In genomic region chr1:133929980-133930379, GRCm38 (mm10) we compare ENCODE assay signal across 27 mouse cellular contexts. TPM values are rescaled to one million over a fixed set of nuclear protein-coding genes. Genes with fewer than 3 reads are reported as not detected.
"Had no signal": no experiment of that assay in that cellular context is flagged by ENCODE, and none has a peak within 500 bp of the region (broad histone marks: within the 10 kb centered on the region; RNA-seq: fewer than 3 reads in every experiment).

No protein-coding gene starts in this region.

- H3K4me1 ChIP-seq: embryonic facial prominence, embryonic 12.5 days; forebrain, embryonic 12.5 days; forebrain, embryonic 13.5 days; forebrain, embryonic 15.5 days had no signal

- H3K4me3 ChIP-seq: embryonic facial prominence, embryonic 10.5 days; embryonic facial prominence, embryonic 12.5 days; embryonic facial prominence, embryonic 13.5 days; embryonic facial prominence, embryonic 15.5 days; erythroblast, embryonic 14.5 days; forebrain, embryonic 10.5 days; forebrain, embryonic 12.5 days; forebrain, embryonic 13.5 days; forebrain, embryonic 15.5 days; gastrocnemius, adult 2 months; heart, adult 2 months; heart, embryonic 10.5 days had no signal

- H3K36me3 ChIP-seq: embryonic facial prominence, embryonic 10.5 days; embryonic facial prominence, embryonic 12.5 days; embryonic facial prominence, embryonic 13.5 days; embryonic facial prominence, embryonic 15.5 days; forebrain, embryonic 10.5 days; forebrain, embryonic 12.5 days; forebrain, embryonic 15.5 days; heart, embryonic 10.5 days had no signal

- H3K27me3 ChIP-seq: embryonic facial prominence, embryonic 12.5 days; embryonic facial prominence, embryonic 13.5 days; embryonic facial prominence, embryonic 15.5 days; forebrain, embryonic 12.5 days; forebrain, embryonic 13.5 days; forebrain, embryonic 15.5 days had no signal

- DNase-seq: cerebellum, adult 9-11 months; cerebellum, postnatal 10 days; cerebellum, postnatal 14 days; cerebellum, postnatal 25 days; cerebellum, postnatal 36 days; embryo, embryonic 11 days; forebrain, postnatal 0 days; gastrocnemius, adult 2 months; gastrocnemius, postnatal 14 days; gastrocnemius, postnatal 25 days; gastrocnemius, postnatal 36 days; heart, adult 18-20 months; heart, adult 2 months had no signal

- H3K9me3 ChIP-seq: embryonic facial prominence, embryonic 12.5 days; embryonic facial prominence, embryonic 13.5 days; embryonic facial prominence, embryonic 15.5 days; forebrain, embryonic 12.5 days; forebrain, embryonic 13.5 days; forebrain, embryonic 15.5 days; heart, embryonic 10.5 days had no signal

- H3K9ac ChIP-seq: embryonic facial prominence, embryonic 12.5 days; embryonic facial prominence, embryonic 13.5 days; embryonic facial prominence, embryonic 15.5 days; forebrain, embryonic 12.5 days; forebrain, embryonic 13.5 days; forebrain, embryonic 15.5 days; forebrain, postnatal 0 days had no signal

- ATAC-seq: forebrain, embryonic 13.5 days; forebrain, embryonic 14.5 days; forebrain, embryonic 15.5 days; forebrain, embryonic 16.5 days; forebrain, postnatal 0 days had no signal

- H3K27ac ChIP-seq: embryonic facial prominence, embryonic 10.5 days; embryonic facial prominence, embryonic 12.5 days; embryonic facial prominence, embryonic 13.5 days; embryonic facial prominence, embryonic 15.5 days; forebrain, embryonic 10.5 days; forebrain, embryonic 12.5 days; forebrain, embryonic 13.5 days; forebrain, embryonic 15.5 days; gastrocnemius, adult 2 months; heart, adult 2 months; heart, embryonic 10.5 days had no signal

- H3K4me2 ChIP-seq: embryonic facial prominence, embryonic 12.5 days; embryonic facial prominence, embryonic 13.5 days; embryonic facial prominence, embryonic 15.5 days; forebrain, embryonic 12.5 days; forebrain, embryonic 13.5 days; forebrain, embryonic 15.5 days had no signal

RNA-seq across cellular contexts. Expression of gene Prelp, which starts 8.8 kb away (rescaled TPM):
- total RNA-seq: common myeloid progenitor, adult 5-6 weeks; granulocyte monocyte progenitor cell, adult 5-6 weeks had no signal
- polyA plus RNA-seq: erythroblast, embryonic 14.5 days had no signal

RNA-seq across cellular contexts. Expression of gene Optc, which starts 22.2 kb away (rescaled TPM):
- total RNA-seq: common myeloid progenitor, adult 5-6 weeks; gastrocnemius, postnatal 36 days; granulocyte monocyte progenitor cell, adult 5-6 weeks had no signal
- polyA plus RNA-seq: erythroblast, embryonic 14.5 days had no signal
